In genomic region chr12:42008827-42009383, GRCm38 (mm10) we compare ENCODE assay signal across 26 mouse cellular contexts.
"Had no signal": no experiment of that assay in that cellular context is flagged by ENCODE, and none has a peak within 500 bp of the region (broad histone marks: within the 10 kb centered on the region; RNA-seq: fewer than 3 reads in every experiment).

No protein-coding gene starts in this region.

- H3K36me3 ChIP-seq: heart, embryonic 10.5 days; heart, embryonic 12.5 days; hindbrain, embryonic 10.5 days; hindbrain, embryonic 12.5 days; intestine, embryonic 15.5 days; limb, embryonic 10.5 days; limb, embryonic 12.5 days; liver, embryonic 13.5 days; liver, embryonic 15.5 days had no signal

- H3K9ac ChIP-seq: forebrain, postnatal 0 days; heart, embryonic 12.5 days; hindbrain, embryonic 12.5 days; hindbrain, embryonic 14.5 days; intestine, embryonic 15.5 days; limb, embryonic 12.5 days; liver, embryonic 13.5 days; liver, embryonic 15.5 days; liver, postnatal 0 days had no signal

- H3K27me3 ChIP-seq: heart, embryonic 12.5 days; hindbrain, embryonic 12.5 days; intestine, embryonic 15.5 days; limb, embryonic 12.5 days; liver, embryonic 13.5 days; liver, embryonic 15.5 days had no signal

- DNase-seq: forebrain, postnatal 0 days; gastrocnemius, adult 2 months; gastrocnemius, postnatal 10 days; gastrocnemius, postnatal 25 days; heart, adult 18-20 months; heart, postnatal 10 days; heart, postnatal 4 days; kidney, adult 9 months; kidney, postnatal 36 days; liver; liver, embryonic 13.5 days; liver, postnatal 0 days had no signal

- H3K4me3 ChIP-seq: gastrocnemius, adult 2 months; heart, embryonic 10.5 days; heart, embryonic 12.5 days; hindbrain, embryonic 10.5 days; hindbrain, embryonic 12.5 days; intestine, embryonic 15.5 days; layer of hippocampus, adult 2 months; left cerebral cortex, adult 2 months; limb, embryonic 10.5 days; limb, embryonic 12.5 days; liver, embryonic 13.5 days; liver, embryonic 15.5 days had no signal

- H3K4me1 ChIP-seq: heart, embryonic 10.5 days; heart, embryonic 12.5 days; hindbrain, embryonic 10.5 days; hindbrain, embryonic 12.5 days; intestine, embryonic 15.5 days; limb, embryonic 10.5 days; limb, embryonic 12.5 days; liver, embryonic 13.5 days; liver, embryonic 15.5 days had no signal

- H3K9me3 ChIP-seq: heart, embryonic 10.5 days; heart, embryonic 12.5 days; hindbrain, embryonic 10.5 days; hindbrain, embryonic 12.5 days; intestine, embryonic 15.5 days; limb, embryonic 10.5 days; limb, embryonic 12.5 days; liver, embryonic 13.5 days; liver, embryonic 15.5 days had no signal

- H3K4me2 ChIP-seq: heart, embryonic 12.5 days; hindbrain, embryonic 12.5 days; hindbrain, embryonic 14.5 days; intestine, embryonic 15.5 days; limb, embryonic 12.5 days; liver, embryonic 11.5 days; liver, embryonic 13.5 days; liver, embryonic 15.5 days had no signal

- H3K27ac ChIP-seq: gastrocnemius, adult 2 months; heart, embryonic 10.5 days; hindbrain, embryonic 10.5 days; hindbrain, embryonic 12.5 days; hindbrain, embryonic 14.5 days; intestine, embryonic 15.5 days; layer of hippocampus, adult 2 months; left cerebral cortex, adult 2 months; limb, embryonic 10.5 days; limb, embryonic 12.5 days; liver, embryonic 13.5 days; liver, embryonic 15.5 days had no signal

- ATAC-seq: forebrain, postnatal 0 days; hindbrain, embryonic 16.5 days; intestine, embryonic 15.5 days; intestine, postnatal 0 days; liver, postnatal 0 days had no signal
